14 mouse cellular contexts compared by ENCODE assay signal in the genomic region with DNA sequence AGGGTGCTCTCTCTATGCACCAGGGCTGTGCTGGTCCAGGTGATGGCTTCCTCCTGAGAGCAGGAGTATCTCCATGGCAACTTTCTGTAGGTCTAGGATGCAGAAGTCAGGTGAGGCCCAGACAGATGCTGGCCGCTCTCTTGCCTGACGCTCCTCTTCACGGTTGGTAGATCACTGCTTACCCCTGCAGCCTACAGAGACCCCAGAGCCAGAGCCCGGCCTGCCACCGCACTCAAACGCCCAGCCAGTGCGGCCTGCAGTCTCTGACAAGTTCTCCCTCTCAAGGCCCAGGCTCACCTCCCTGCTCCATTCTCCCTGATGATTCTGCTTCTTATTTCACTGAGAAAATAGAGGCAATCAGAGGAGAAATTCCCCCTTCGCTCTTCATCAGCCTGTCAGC.
"Had no signal": no experiment of that assay in that cellular context is flagged by ENCODE, and none has a peak within 500 bp of the region (broad histone marks: within the 10 kb centered on the region; RNA-seq: fewer than 3 reads in every experiment).

No protein-coding gene starts in this region.

- H3K36me3 ChIP-seq: midbrain, embryonic 10.5 days; midbrain, embryonic 12.5 days; neural tube, embryonic 12.5 days; stomach, embryonic 15.5 days had no signal

- H3K4me2 ChIP-seq: lung, embryonic 14.5 days; midbrain, embryonic 12.5 days; neural tube, embryonic 12.5 days; stomach, embryonic 15.5 days had no signal

- H3K27me3 ChIP-seq: neural tube, embryonic 12.5 days; stomach, embryonic 15.5 days had no signal

- H3K4me1 ChIP-seq: midbrain, embryonic 12.5 days; neural tube, embryonic 12.5 days; stomach, embryonic 15.5 days had no signal

- DNase-seq: lung, adult 18-20 months; lung, embryonic 14.5 days; lung, postnatal 10 days; lung, postnatal 4 days; midbrain, embryonic 14.5 days; right cerebral cortex, postnatal 14 days; thymus, adult 2 months; thymus, postnatal 25 days; thymus, postnatal 4 days had no signal

- H3K4me3 ChIP-seq: midbrain, embryonic 10.5 days; midbrain, embryonic 12.5 days; neural tube, embryonic 12.5 days; stomach, embryonic 15.5 days had no signal

- H3K9me3 ChIP-seq: midbrain, embryonic 10.5 days; midbrain, embryonic 12.5 days; neural tube, embryonic 12.5 days; stomach, embryonic 15.5 days had no signal

- H3K9ac ChIP-seq: lung, embryonic 14.5 days; midbrain, embryonic 12.5 days; neural tube, embryonic 12.5 days; stomach, embryonic 15.5 days had no signal

- H3K27ac ChIP-seq: midbrain, embryonic 10.5 days; midbrain, embryonic 12.5 days; neural tube, embryonic 12.5 days; stomach, embryonic 15.5 days; stomach, postnatal 0 days had no signal
